Mouse (Mus musculus): Measurements from ENCODE around the gene Myo5c. TPM values are rescaled to one million over a fixed set of nuclear protein-coding genes. Genes with fewer than 3 reads are reported as not detected.

The Myo5c gene
- polyA plus RNA-seq, 1 experiment from 2014 or later = 38.3 TPM

DNA sequence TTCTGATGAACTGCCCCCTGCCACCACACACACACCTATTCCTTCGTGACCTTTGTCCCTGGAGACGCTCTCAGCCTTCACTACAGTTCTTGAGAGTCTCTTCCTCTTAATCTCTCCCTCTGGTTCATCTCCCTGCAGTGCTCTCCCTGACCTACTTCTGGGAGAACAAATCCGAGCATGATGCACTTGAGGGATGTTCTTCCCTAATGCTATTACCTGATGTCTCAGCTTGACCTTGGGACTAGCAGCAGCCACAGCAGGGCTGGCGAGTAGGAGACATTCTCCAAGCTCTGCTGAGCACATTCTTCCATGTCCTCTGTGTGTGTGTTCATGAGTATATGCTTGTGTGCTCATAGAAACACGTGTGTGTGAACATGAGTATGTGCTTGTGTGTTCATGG lies 76.8 kb downstream of the Myo5c start:
- Histone ChIP-seq H3K4me3 (ENCODE audit: low read length) (no peak overlapping the region), H3K27ac (ENCODE audit: low read length) (no peak overlapping the region)
- no peak for ATAC-seq (ENCODE audit: low read depth)

DNA sequence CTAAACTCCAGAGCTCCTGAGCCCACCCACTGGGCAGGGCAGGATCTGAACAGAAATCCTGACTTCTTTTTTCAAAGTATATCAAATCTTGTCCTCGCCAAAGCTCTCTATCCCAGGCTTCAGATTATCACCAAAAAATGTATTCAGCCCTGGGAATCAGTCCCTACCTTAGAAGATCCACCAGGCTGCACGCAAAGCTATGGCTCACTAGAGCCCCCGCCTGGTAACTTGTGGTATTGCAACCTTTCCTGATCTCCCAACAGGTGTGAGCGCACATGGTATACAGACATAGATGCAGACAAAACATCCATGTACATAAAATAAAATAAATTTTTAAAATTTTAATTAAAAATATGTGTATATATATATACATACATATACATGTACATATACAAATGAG lies 80.2 kb downstream of the Myo5c start:
- Histone ChIP-seq H3K36me3 (ENCODE audit: control insufficient read depth, insufficient read depth, low read length) (no peaks in the 10 kb centered on the region), H3K4me1 (replicated peaks; ENCODE audit: control insufficient read depth, insufficient read depth, low read length) (peaks cover 7% of the 10 kb centered on the region), H3K4me3 (ENCODE audit: low read length) (no peak overlapping the region), H3K27me3 (ENCODE audit: control insufficient read depth, insufficient read depth, low read depth, low read length) (no peaks in the 10 kb centered on the region), H3K4me2 (ENCODE audit: low read depth, low read length) (no peak overlapping the region), H3K9me3 (ENCODE audit: control insufficient read depth, low read length) (no peaks in the 10 kb centered on the region), H3K27ac (ENCODE audit: low read length) (no peak overlapping the region), H3K9ac (ENCODE audit: low read length) (no peak overlapping the region)
- no peak for ATAC-seq (ENCODE audit: low read depth)
- WGBS = 12% methylated on average over 4 of the region's 4 CpGs

More for the DNA sequence above, 76.8 kb downstream of the Myo5c start:
- Histone ChIP-seq H3K9me3 (ENCODE audit: control insufficient read depth, low read length) (no peaks in the 10 kb centered on the region), H3K4me2 (ENCODE audit: low read depth, low read length) (no peak overlapping the region), H3K36me3 (ENCODE audit: control insufficient read depth, insufficient read depth, low read length) (no peaks in the 10 kb centered on the region), H3K4me1 (replicated peaks; ENCODE audit: control insufficient read depth, insufficient read depth, low read length) (no peaks in the 10 kb centered on the region), H3K9ac (ENCODE audit: low read length) (no peak overlapping the region), H3K27me3 (ENCODE audit: control insufficient read depth, insufficient read depth, low read depth, low read length) (no peaks in the 10 kb centered on the region)
- WGBS = 55% methylated on average over 5 of the region's 5 CpGs

GRCm38 (mm10) chr9:75313138-75313831 lies 81.5 kb downstream of the Myo5c start:
- ATAC-seq (ENCODE audit: low read depth) = no peak
- WGBS = 35% methylated on average over 11 of the region's 11 CpGs
- Histone ChIP-seq H3K9ac (ENCODE audit: low read length) (no peak overlapping the region; the same call in 1 of the 2 replicates), H3K27me3 (ENCODE audit: control insufficient read depth, insufficient read depth, low read depth, low read length) (no peaks in the 10 kb centered on the region), H3K4me1 (replicated peaks; ENCODE audit: control insufficient read depth, insufficient read depth, low read length) (peaks cover 7% of the 10 kb centered on the region), H3K36me3 (ENCODE audit: control insufficient read depth, insufficient read depth, low read length) (no peaks in the 10 kb centered on the region), H3K9me3 (ENCODE audit: control insufficient read depth, low read length) (no peaks in the 10 kb centered on the region), H3K27ac (ENCODE audit: low read length) (no peak overlapping the region), H3K4me3 (ENCODE audit: low read length) (peak overlapping the region; percentile 70), H3K4me2 (ENCODE audit: low read depth, low read length) (peak overlapping the region; percentile 85)

DNA sequence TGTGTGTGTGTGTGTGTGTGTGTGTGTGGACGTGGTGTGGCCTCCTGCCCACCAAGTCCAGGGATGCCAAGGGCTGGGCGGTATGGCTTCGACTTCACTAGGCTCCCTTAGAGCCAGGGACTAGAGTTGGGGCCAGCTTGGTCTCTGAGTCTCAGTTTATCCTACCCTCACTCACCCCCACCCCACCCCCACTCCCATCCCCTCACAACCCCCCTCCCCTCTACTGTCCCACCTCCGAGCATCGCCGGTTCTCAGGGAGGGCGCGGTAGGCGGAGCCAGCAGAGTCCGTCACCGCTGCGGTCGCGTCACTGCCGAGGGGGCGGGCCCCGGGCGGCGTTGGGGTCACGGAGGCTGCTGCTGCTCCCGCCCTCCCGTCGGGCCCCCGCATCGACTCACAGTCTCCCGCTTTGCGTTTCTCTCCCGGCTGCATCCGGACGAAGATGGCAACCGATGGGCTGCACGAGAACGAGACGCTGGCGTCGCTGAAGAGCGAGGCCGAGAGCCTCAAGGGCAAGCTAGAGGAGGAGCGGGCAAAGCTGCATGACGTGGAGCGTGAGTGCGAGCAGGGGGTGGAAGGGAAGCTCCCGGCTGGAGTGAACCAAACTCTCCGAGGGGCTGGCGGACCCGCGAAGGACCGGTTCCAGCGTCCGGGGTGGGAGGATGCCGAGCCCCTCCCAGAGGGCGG lies 82.2 kb downstream of the Myo5c start:
- Histone ChIP-seq H3K36me3 (ENCODE audit: control insufficient read depth, insufficient read depth, low read length) (no peaks in the 10 kb centered on the region), H3K4me3 (ENCODE audit: low read length) (peak overlapping the region; percentile 70), H3K4me2 (ENCODE audit: low read depth, low read length) (peak overlapping the region; percentile 85), H3K4me1 (replicated peaks; ENCODE audit: control insufficient read depth, insufficient read depth, low read length) (peaks cover 7% of the 10 kb centered on the region), H3K27me3 (ENCODE audit: control insufficient read depth, insufficient read depth, low read depth, low read length) (no peaks in the 10 kb centered on the region), H3K9me3 (ENCODE audit: control insufficient read depth, low read length) (no peaks in the 10 kb centered on the region), H3K9ac (ENCODE audit: low read length) (peak overlapping the region; percentile 72), H3K27ac (ENCODE audit: low read length) (peak overlapping the region; percentile 45; the same call in 1 of the 2 replicates)
- WGBS = under 1% methylated on average over 42 of the region's 52 CpGs
- peak; percentile 86 for ATAC-seq (ENCODE audit: low read depth)

- Histone ChIP-seq H3K4me2 (ENCODE audit: low read depth, low read length) (peak overlapping the region; percentile 85), H3K27me3 (ENCODE audit: control insufficient read depth, insufficient read depth, low read depth, low read length) (no peaks in the 10 kb centered on the region), H3K27ac (ENCODE audit: low read length) (peak overlapping the region; percentile 45; the same call in 1 of the 2 replicates), H3K4me3 (ENCODE audit: low read length) (peak overlapping the region; percentile 70), H3K4me1 (replicated peaks; ENCODE audit: control insufficient read depth, insufficient read depth, low read length) (peaks cover 7% of the 10 kb centered on the region), H3K9ac (ENCODE audit: low read length) (peak overlapping the region; percentile 72), H3K9me3 (ENCODE audit: control insufficient read depth, low read length) (no peaks in the 10 kb centered on the region), H3K36me3 (ENCODE audit: control insufficient read depth, insufficient read depth, low read length) (no peaks in the 10 kb centered on the region)
- peak; percentile 20 for ATAC-seq (ENCODE audit: low read depth)
- WGBS = 4% methylated on average over 22 of the region's 22 CpGs
Observed at GRCm38 (mm10) chr9:75314517-75315105, 82.8 kb downstream of the Myo5c start.

DNA sequence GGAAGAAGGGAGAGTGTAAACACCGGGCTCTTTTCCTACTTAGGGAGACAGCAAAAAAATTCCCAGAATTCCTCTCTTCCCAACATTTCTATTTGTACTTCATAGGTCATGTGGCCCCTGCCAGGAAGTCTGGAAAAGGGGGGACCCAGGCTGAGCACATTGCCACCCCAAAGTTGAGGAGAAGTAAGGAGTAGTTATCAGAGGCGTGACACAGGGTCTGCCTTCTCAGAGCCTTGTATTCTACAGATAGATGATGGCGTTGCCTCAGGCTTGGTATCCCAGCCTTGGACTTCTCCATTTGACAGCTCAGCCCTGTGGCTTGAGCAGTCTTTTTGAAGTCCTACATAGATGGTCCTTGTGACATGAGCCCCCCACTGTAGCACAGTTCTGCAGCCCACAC lies 83.4 kb downstream of the Myo5c start:
- ATAC-seq (ENCODE audit: low read depth) = no peak
- 61% methylated on average over 3 of the region's 3 CpGs for WGBS
- H3K27me3 ChIP-seq (ENCODE audit: control insufficient read depth, insufficient read depth, low read depth, low read length) = no peaks in the 10 kb centered on the region
- no peak overlapping the region for H3K27ac ChIP-seq (ENCODE audit: low read length)
- H3K9ac ChIP-seq (ENCODE audit: low read length) = no peak overlapping the region
- H3K4me2 ChIP-seq (ENCODE audit: low read depth, low read length) = no peak overlapping the region
- no peaks in the 10 kb centered on the region for H3K9me3 ChIP-seq (ENCODE audit: control insufficient read depth, low read length)
- H3K4me1 ChIP-seq (replicated peaks; ENCODE audit: control insufficient read depth, insufficient read depth, low read length) = peaks cover 7% of the 10 kb centered on the region
- H3K4me3 ChIP-seq (ENCODE audit: low read length) = no peak overlapping the region
- no peaks in the 10 kb centered on the region for H3K36me3 ChIP-seq (ENCODE audit: control insufficient read depth, insufficient read depth, low read length)

GRCm38 (mm10) chr9:75316771-75317170 lies 85.0 kb downstream of the Myo5c start:
- H3K4me2 ChIP-seq (ENCODE audit: low read depth, low read length) = no peak overlapping the region
- peaks cover 7% of the 10 kb centered on the region for H3K4me1 ChIP-seq (replicated peaks; ENCODE audit: control insufficient read depth, insufficient read depth, low read length)
- ATAC-seq (ENCODE audit: low read depth) = no peak
- no peaks in the 10 kb centered on the region for H3K27me3 ChIP-seq (ENCODE audit: control insufficient read depth, insufficient read depth, low read depth, low read length)
- H3K27ac ChIP-seq (ENCODE audit: low read length) = no peak overlapping the region
- no peak overlapping the region for H3K9ac ChIP-seq (ENCODE audit: low read length)
- H3K4me3 ChIP-seq (ENCODE audit: low read length) = no peak overlapping the region
- H3K9me3 ChIP-seq (ENCODE audit: control insufficient read depth, low read length) = no peaks in the 10 kb centered on the region
- 81% methylated on average over 6 of the region's 6 CpGs for WGBS
- no peaks in the 10 kb centered on the region for H3K36me3 ChIP-seq (ENCODE audit: control insufficient read depth, insufficient read depth, low read length)

DNA sequence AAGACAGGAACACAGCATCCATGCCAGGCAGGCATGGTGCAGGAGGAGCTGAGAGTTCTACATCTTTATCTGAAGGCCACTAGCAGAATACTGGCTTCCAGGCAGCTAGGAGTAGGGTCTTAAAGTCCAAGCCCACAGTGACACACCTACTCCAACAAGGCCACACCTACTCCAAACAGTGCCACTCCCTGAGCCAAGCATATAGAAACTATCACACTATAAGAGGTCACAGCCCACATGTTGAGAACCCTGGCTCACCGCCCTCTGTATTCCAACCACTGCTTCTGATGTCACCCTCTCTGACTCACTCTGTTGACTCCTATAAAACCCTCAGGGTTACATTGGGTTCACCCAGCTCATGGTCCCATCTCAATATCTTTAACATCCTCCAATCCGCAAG lies 86.4 kb downstream of the Myo5c start:
- Histone ChIP-seq H3K27me3 (ENCODE audit: control insufficient read depth, insufficient read depth, low read depth, low read length) (no peaks in the 10 kb centered on the region), H3K4me3 (ENCODE audit: low read length) (no peak overlapping the region), H3K27ac (ENCODE audit: low read length) (no peak overlapping the region), H3K9me3 (ENCODE audit: control insufficient read depth, low read length) (no peaks in the 10 kb centered on the region), H3K4me2 (ENCODE audit: low read depth, low read length) (no peak overlapping the region), H3K4me1 (replicated peaks; ENCODE audit: control insufficient read depth, insufficient read depth, low read length) (peaks cover 7% of the 10 kb centered on the region), H3K9ac (ENCODE audit: low read length) (no peak overlapping the region), H3K36me3 (ENCODE audit: control insufficient read depth, insufficient read depth, low read length) (no peaks in the 10 kb centered on the region)
- WGBS = 82% methylated on average over 2 of the region's 2 CpGs
- no peak for ATAC-seq (ENCODE audit: low read depth)

DNA sequence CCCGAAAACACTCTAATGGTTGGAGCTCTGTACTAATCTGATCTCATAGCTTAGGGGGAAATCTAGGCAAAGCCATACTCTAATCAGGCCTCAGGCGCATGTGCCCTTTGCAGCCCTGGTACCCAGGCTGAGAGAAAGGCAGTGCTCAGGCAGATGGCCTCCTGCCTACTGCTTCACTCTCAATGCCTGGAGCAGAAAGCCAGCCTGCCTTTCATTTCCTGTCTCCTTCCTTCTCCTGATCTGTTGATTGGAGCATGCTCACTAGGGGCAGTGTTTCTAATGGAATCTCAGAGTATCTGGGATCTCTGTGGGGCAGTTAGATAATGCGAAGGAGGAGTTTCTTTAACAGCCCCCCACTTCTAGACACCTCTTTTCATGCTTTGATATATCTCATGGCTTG lies 87.5 kb downstream of the Myo5c start:
- peaks cover 6% of the 10 kb centered on the region for H3K4me1 ChIP-seq (replicated peaks; ENCODE audit: control insufficient read depth, insufficient read depth, low read length)
- no peaks in the 10 kb centered on the region for H3K27me3 ChIP-seq (ENCODE audit: control insufficient read depth, insufficient read depth, low read depth, low read length)
- H3K36me3 ChIP-seq (ENCODE audit: control insufficient read depth, insufficient read depth, low read length) = no peaks in the 10 kb centered on the region
- ATAC-seq (ENCODE audit: low read depth) = no peak
- no peak overlapping the region for H3K27ac ChIP-seq (ENCODE audit: low read length)
- no peak overlapping the region for H3K4me3 ChIP-seq (ENCODE audit: low read length)
- WGBS = 79% methylated on average over 3 of the region's 3 CpGs
- no peak overlapping the region for H3K9ac ChIP-seq (ENCODE audit: low read length)
- H3K9me3 ChIP-seq (ENCODE audit: control insufficient read depth, low read length) = no peaks in the 10 kb centered on the region
- no peak overlapping the region for H3K4me2 ChIP-seq (ENCODE audit: low read depth, low read length)

All from lung, embryonic 16.5 days (tissue).